Mouse (Mus musculus) liver, embryonic 16.5 days (tissue): ENCODE data around the gene Tmem245. TPM values are rescaled to one million over a fixed set of nuclear protein-coding genes. Genes with fewer than 3 reads are reported as not detected.

Experiments used
- ATAC-seq: fragments of 200-750 bp; cut with Nextera tagmentation; 2 replicates; pipeline ENCODE4 v1.8.0; 2017; ENCODE audit warnings: low read depth, mild to moderate bottlenecking, moderate number of reproducible peaks, moderate library complexity
- H3K27ac ChIP-seq: fragments of 300-500 bp; sonication (generic); 2 replicates; pipeline ENCODE4 v1.5.1; 2014; ENCODE audit warnings: mild to moderate bottlenecking, low read length
- H3K27me3 ChIP-seq: fragments of 300-500 bp; sonication (generic); 2 replicates; pipeline ENCODE4 v1.6.1; 2014; ENCODE audit warnings: low read depth, low read length, mixed read lengths; ENCODE audit not compliant: control insufficient read depth, insufficient read depth
- H3K36me3 ChIP-seq: fragments of 300-500 bp; sonication (generic); 2 replicates; pipeline ENCODE4 v1.6.1; 2014; ENCODE audit warnings: mild to moderate bottlenecking; ENCODE audit not compliant: control insufficient read depth, insufficient read depth
- H3K4me1 ChIP-seq: fragments of 300-500 bp; sonication (generic); 2 replicates; pipeline ENCODE4 v1.6.1; 2014; ENCODE audit warnings: low read depth, low read length, mixed read lengths; ENCODE audit not compliant: control insufficient read depth
- H3K4me2 ChIP-seq: fragments of 300-500 bp; sonication (generic); 2 replicates; pipeline ENCODE4 v1.6.1; 2014; ENCODE audit warnings: low read depth, low read length, mixed read lengths
- H3K4me3 ChIP-seq: fragments of 300-500 bp; sonication (generic); 2 replicates; pipeline ENCODE4 v1.5.1; 2014; ENCODE audit warnings: low read depth, mild to moderate bottlenecking, low read length
- H3K9ac ChIP-seq: fragments of 300-500 bp; sonication (generic); 2 replicates; pipeline ENCODE4 v1.6.1; 2014; ENCODE audit warnings: low read depth, low read length
- H3K9me3 ChIP-seq: fragments of 300-500 bp; sonication (generic); replicated peaks from 2 replicates; pipeline ENCODE4 v1.6.1; 2016; ENCODE audit warnings: low read length; ENCODE audit not compliant: control insufficient read depth
- WGBS: fragments of 180-500 bp; shearing (Covaris S2); extraction: QIAGEN DNeasy Blood & Tissue Kit; methylation state at CpG from one replicate; pipeline ENCODE4 v1.1.7; 2014; ENCODE audit not compliant: insufficient replicate concordance; 5-methylcytosine and 5-hydroxymethylcytosine counted together
- polyA plus RNA-seq: library from polyadenylated mRNA; unstranded; fragments of >200 nt; fragmentation: Nextera tagmentation; extraction: Ambion mirVana; gene quantifications from 2 replicates; pipeline ENCODE4 v1.2.1, GENCODE M21; 2015

Tmem245 gene
- polyA plus RNA-seq, 1 experiment from 2014 or later, result 2.4 TPM

GRCm38 (mm10) chr4:56847400-56847799 lies 99.8 kb downstream of the Tmem245 start:
- Histone ChIP-seq H3K9me3 (peaks cover 2% of the 10 kb centered on the region; the same call in 1 of the 2 replicates), H3K4me2 (no peak overlapping the region), H3K9ac (no peak overlapping the region), H3K4me3 (no peak overlapping the region), H3K27me3 (no peaks in the 10 kb centered on the region), H3K36me3 (peaks cover 7% of the 10 kb centered on the region), H3K4me1 (peaks cover 3% of the 10 kb centered on the region; the same call in 1 of the 2 replicates), H3K27ac (no peak overlapping the region)
- no peak for ATAC-seq
- WGBS, result 76% methylated on average over 3 of the region's 3 CpGs

- H3K27ac ChIP-seq, result no peak overlapping the region
- H3K4me3 ChIP-seq, result no peak overlapping the region
- no peak overlapping the region for H3K9ac ChIP-seq
- 73% methylated on average over 12 of the region's 12 CpGs for WGBS
- H3K4me2 ChIP-seq, result no peak overlapping the region
- peaks cover 7% of the 10 kb centered on the region for H3K36me3 ChIP-seq
- H3K27me3 ChIP-seq, result no peaks in the 10 kb centered on the region
- H3K9me3 ChIP-seq, result peaks cover 2% of the 10 kb centered on the region; the same call in 1 of the 2 replicates
- ATAC-seq, result no peak
- no peaks in the 10 kb centered on the region; the same call in 1 of the 2 replicates for H3K4me1 ChIP-seq
Measured at GRCm38 (mm10) chr4:56845896-56846533, 101.2 kb downstream of the Tmem245 start.

GRCm38 (mm10) chr4:56844911-56845310 lies 102.3 kb downstream of the Tmem245 start:
- WGBS, result 78% methylated on average over 4 of the region's 4 CpGs
- Histone ChIP-seq H3K9ac (no peak overlapping the region), H3K4me3 (no peak overlapping the region), H3K4me2 (no peak overlapping the region), H3K4me1 (no peaks in the 10 kb centered on the region), H3K36me3 (peaks cover 7% of the 10 kb centered on the region), H3K9me3 (peaks cover 2% of the 10 kb centered on the region; the same call in 1 of the 2 replicates), H3K27me3 (no peaks in the 10 kb centered on the region), H3K27ac (no peak overlapping the region)
- no peak for ATAC-seq

GRCm38 (mm10) chr4:56843963-56844362 lies 103.3 kb downstream of the Tmem245 start:
- 83% methylated on average over 2 of the region's 2 CpGs for WGBS
- ATAC-seq, result no peak
- H3K9me3 ChIP-seq, result peaks cover 2% of the 10 kb centered on the region; the same call in 1 of the 2 replicates
- H3K4me3 ChIP-seq, result no peak overlapping the region
- H3K27me3 ChIP-seq, result no peaks in the 10 kb centered on the region
- H3K9ac ChIP-seq, result no peak overlapping the region
- no peak overlapping the region for H3K27ac ChIP-seq
- H3K36me3 ChIP-seq, result peaks cover 7% of the 10 kb centered on the region
- H3K4me2 ChIP-seq, result no peak overlapping the region
- H3K4me1 ChIP-seq, result no peaks in the 10 kb centered on the region

GRCm38 (mm10) chr4:56842501-56842900 lies 104.7 kb downstream of the Tmem245 start:
- Histone ChIP-seq H3K36me3 (peaks cover 7% of the 10 kb centered on the region), H3K4me2 (no peak overlapping the region), H3K27me3 (no peaks in the 10 kb centered on the region), H3K9ac (no peak overlapping the region), H3K27ac (no peak overlapping the region), H3K9me3 (peaks cover 2% of the 10 kb centered on the region; the same call in 1 of the 2 replicates), H3K4me1 (no peaks in the 10 kb centered on the region), H3K4me3 (no peak overlapping the region)
- WGBS, result 52% methylated on average over 7 of the region's 7 CpGs
- ATAC-seq, result no peak

- no peak overlapping the region for H3K4me3 ChIP-seq
- H3K27me3 ChIP-seq, result no peaks in the 10 kb centered on the region
- ATAC-seq, result no peak
- H3K27ac ChIP-seq, result no peak overlapping the region
- no peak overlapping the region for H3K9ac ChIP-seq
- peaks cover 2% of the 10 kb centered on the region; the same call in 1 of the 2 replicates for H3K9me3 ChIP-seq
- no peak overlapping the region for H3K4me2 ChIP-seq
- H3K36me3 ChIP-seq, result peaks cover 7% of the 10 kb centered on the region
- 70% methylated on average over 3 of the region's 3 CpGs for WGBS
- no peaks in the 10 kb centered on the region for H3K4me1 ChIP-seq
Measured at GRCm38 (mm10) chr4:56840297-56840696, 106.9 kb downstream of the Tmem245 start.

- H3K27me3 ChIP-seq, result no peaks in the 10 kb centered on the region
- no peak overlapping the region for H3K4me2 ChIP-seq
- no peaks in the 10 kb centered on the region for H3K4me1 ChIP-seq
- no peak overlapping the region for H3K4me3 ChIP-seq
- no peak overlapping the region for H3K27ac ChIP-seq
- no peak overlapping the region for H3K9ac ChIP-seq
- no peak for ATAC-seq
- H3K36me3 ChIP-seq, result no peaks in the 10 kb centered on the region
- 77% methylated on average over 6 of the region's 6 CpGs for WGBS
- H3K9me3 ChIP-seq, result no peaks in the 10 kb centered on the region
Measured at GRCm38 (mm10) chr4:56837661-56838060, 109.6 kb downstream of the Tmem245 start.

- H3K9ac ChIP-seq, result no peak overlapping the region
- 80% methylated on average over 7 of the region's 7 CpGs for WGBS
- no peak overlapping the region for H3K4me2 ChIP-seq
- no peak for ATAC-seq
- no peak overlapping the region for H3K27ac ChIP-seq
- H3K27me3 ChIP-seq, result no peaks in the 10 kb centered on the region
- no peaks in the 10 kb centered on the region for H3K9me3 ChIP-seq
- no peaks in the 10 kb centered on the region for H3K4me1 ChIP-seq
- H3K4me3 ChIP-seq, result no peak overlapping the region
- H3K36me3 ChIP-seq, result no peaks in the 10 kb centered on the region
Measured at GRCm38 (mm10) chr4:56831998-56832397, 115.2 kb downstream of the Tmem245 start.

- Histone ChIP-seq H3K27me3 (no peaks in the 10 kb centered on the region), H3K4me3 (no peak overlapping the region), H3K36me3 (no peaks in the 10 kb centered on the region), H3K9me3 (no peaks in the 10 kb centered on the region), H3K4me2 (no peak overlapping the region), H3K27ac (no peak overlapping the region), H3K4me1 (no peaks in the 10 kb centered on the region), H3K9ac (no peak overlapping the region)
- ATAC-seq, result peak; percentile 62
- WGBS, result 47% methylated on average over 13 of the region's 13 CpGs
Measured at GRCm38 (mm10) chr4:56831013-56831609, 116.1 kb downstream of the Tmem245 start.
